Mouse (Mus musculus) neural tube, embryonic 15.5 days (tissue): ENCODE data around the gene Ccdc136. TPM values are rescaled to one million over a fixed set of nuclear protein-coding genes. Genes with fewer than 3 reads are reported as not detected.

Source experiments
- ATAC-seq: fragments of 200-750 bp; cut with Nextera tagmentation; 2 replicates; pipeline ENCODE4 v1.8.0; 2017; ENCODE audit warnings: mild to moderate bottlenecking, moderate TSS enrichment, moderate library complexity; ENCODE audit not compliant: low FRiP score
- H3K27ac ChIP-seq: fragments of 300-500 bp; sonication (generic); replicated peaks from 2 replicates; pipeline ENCODE4 v1.5.1; 2015; ENCODE audit warnings: mild to moderate bottlenecking, inconsistent platforms
- H3K27me3 ChIP-seq: fragments of 300-500 bp; sonication (generic); replicated peaks from 2 replicates; pipeline ENCODE4 v1.6.1; 2015; ENCODE audit warnings: inconsistent platforms
- H3K36me3 ChIP-seq: fragments of 300-500 bp; sonication (generic); 2 replicates; pipeline ENCODE4 v1.6.1; 2015; ENCODE audit warnings: inconsistent platforms
- H3K4me1 ChIP-seq: fragments of 300-500 bp; sonication (generic); 2 replicates; pipeline ENCODE4 v1.6.1; 2015; ENCODE audit warnings: inconsistent platforms
- H3K4me2 ChIP-seq: fragments of 300-500 bp; sonication (generic); 2 replicates; pipeline ENCODE4 v1.6.1; 2015; ENCODE audit warnings: inconsistent platforms, mild to moderate bottlenecking, moderate library complexity
- H3K4me3 ChIP-seq: fragments of 300-500 bp; sonication (generic); replicated peaks from 2 replicates; pipeline ENCODE4 v1.5.1; 2015; ENCODE audit warnings: mild to moderate bottlenecking, inconsistent platforms
- H3K9ac ChIP-seq: fragments of 300-500 bp; sonication (generic); replicated peaks from 2 replicates; pipeline ENCODE4 v1.6.1; 2015; ENCODE audit warnings: mild to moderate bottlenecking, inconsistent platforms
- H3K9me3 ChIP-seq: fragments of 300-500 bp; sonication (generic); replicated peaks from 2 replicates; pipeline ENCODE4 v1.6.1; 2016; ENCODE audit warnings: inconsistent platforms
- WGBS: fragments of 180-500 bp; shearing (Covaris S2); methylation state at CpG from one replicate; pipeline ENCODE4 v1.1.7; 2015; ENCODE audit warnings: mixed read lengths; 5-methylcytosine and 5-hydroxymethylcytosine counted together
- polyA plus RNA-seq: library from polyadenylated mRNA; unstranded; fragments of >200 nt; fragmentation: Nextera tagmentation; extraction: Ambion mirVana; gene quantifications from 2 replicates; pipeline ENCODE4 v1.2.1, GENCODE M21; 2015

Gene Ccdc136
- polyA plus RNA-seq, 1 experiment from 2014 or later = 53.6 TPM

- peak; percentile 62 for ATAC-seq
- Histone ChIP-seq H3K27me3 (peaks cover 8% of the 10 kb centered on the region; the same call in 1 of the 2 replicates), H3K27ac (peak overlapping the region; percentile 82), H3K9me3 (no peaks in the 10 kb centered on the region), H3K9ac (peak overlapping the region; percentile 86), H3K4me3 (peak overlapping the region; percentile 70), H3K4me2 (peak overlapping the region; percentile 89), H3K36me3 (no peaks in the 10 kb centered on the region), H3K4me1 (peaks cover 23% of the 10 kb centered on the region)
- WGBS = 1% methylated on average over 22 of the region's 24 CpGs
Observed at GRCm38 (mm10) chr6:29396714-29397540, 818 bp downstream of the Ccdc136 start.

- WGBS = 10% methylated on average over 6 of the region's 6 CpGs
Observed at GRCm38 (mm10) chr6:29397575-29397974, 1.5 kb downstream of the Ccdc136 start.

GRCm38 (mm10) chr6:29399851-29400250 lies 3.7 kb downstream of the Ccdc136 start:
- no peak overlapping the region for H3K4me2 ChIP-seq
- no peaks in the 10 kb centered on the region for H3K27me3 ChIP-seq
- no peak overlapping the region for H3K9ac ChIP-seq
- ATAC-seq = no peak
- H3K36me3 ChIP-seq = no peaks in the 10 kb centered on the region
- peaks cover 27% of the 10 kb centered on the region for H3K4me1 ChIP-seq
- 69% methylated on average over 4 of the region's 4 CpGs for WGBS
- H3K27ac ChIP-seq = no peak overlapping the region
- H3K4me3 ChIP-seq = no peak overlapping the region
- no peaks in the 10 kb centered on the region for H3K9me3 ChIP-seq

More at GRCm38 (mm10) chr6:29397575-29397974, 1.5 kb downstream of the Ccdc136 start:
- Histone ChIP-seq H3K27me3 (peaks cover 8% of the 10 kb centered on the region; the same call in 1 of the 2 replicates), H3K4me2 (peak overlapping the region; percentile 89), H3K9ac (peak overlapping the region; percentile 86), H3K9me3 (no peaks in the 10 kb centered on the region), H3K4me1 (peaks cover 24% of the 10 kb centered on the region), H3K27ac (peak overlapping the region; percentile 82), H3K36me3 (no peaks in the 10 kb centered on the region), H3K4me3 (peak overlapping the region; percentile 70)
- ATAC-seq = 0 out of 2 replicates have a peak, but pooled peaks have one; percentile 22

- Histone ChIP-seq H3K4me3 (no peak overlapping the region), H3K4me2 (peak overlapping the region; percentile 39), H3K27me3 (no peaks in the 10 kb centered on the region), H3K4me1 (peaks cover 10% of the 10 kb centered on the region), H3K9me3 (no peaks in the 10 kb centered on the region), H3K36me3 (peaks cover 5% of the 10 kb centered on the region), H3K9ac (no peak overlapping the region), H3K27ac (no peak overlapping the region)
- WGBS = 9% methylated on average over 34 of the region's 34 CpGs
- ATAC-seq = no peak
Observed at GRCm38 (mm10) chr6:29402693-29403342, 6.7 kb downstream of the Ccdc136 start.

- Histone ChIP-seq H3K27ac (peak overlapping the region; percentile 72), H3K4me3 (no peak overlapping the region), H3K4me2 (no peak overlapping the region), H3K4me1 (peaks cover 5% of the 10 kb centered on the region; the same call in 1 of the 2 replicates), H3K27me3 (no peaks in the 10 kb centered on the region), H3K36me3 (peaks cover 34% of the 10 kb centered on the region), H3K9me3 (no peaks in the 10 kb centered on the region), H3K9ac (no peak overlapping the region)
- WGBS = 27% methylated on average over 6 of the region's 6 CpGs
- peak; percentile 70; the same call in 1 of the 2 replicates for ATAC-seq
Observed at GRCm38 (mm10) chr6:29406412-29406811, 10.3 kb downstream of the Ccdc136 start.

DNA sequence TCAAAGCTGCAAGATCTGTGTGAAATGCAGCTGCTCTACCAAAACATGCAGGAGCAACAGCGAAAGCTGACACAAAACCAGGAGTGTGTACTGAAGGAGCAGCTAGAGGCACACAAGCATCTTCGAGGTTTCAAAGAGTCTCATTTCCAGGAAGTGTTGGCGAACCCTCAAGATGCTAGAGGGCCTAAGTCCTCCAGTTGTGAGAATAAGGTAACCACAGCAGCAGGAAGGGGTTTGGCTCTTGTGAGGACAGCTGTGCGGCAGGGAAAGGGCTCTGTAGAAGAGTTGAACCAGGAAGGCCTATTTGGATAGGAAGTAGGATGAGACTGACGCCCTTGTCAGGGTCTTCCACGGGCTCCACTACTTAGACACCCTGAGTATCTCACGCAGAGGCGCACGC lies 19.3 kb downstream of the Ccdc136 start:
- Histone ChIP-seq H3K9ac (no peak overlapping the region), H3K4me2 (no peak overlapping the region), H3K27me3 (no peaks in the 10 kb centered on the region), H3K4me1 (no peaks in the 10 kb centered on the region), H3K9me3 (no peaks in the 10 kb centered on the region), H3K27ac (no peak overlapping the region), H3K4me3 (no peak overlapping the region), H3K36me3 (peaks cover 55% of the 10 kb centered on the region)
- ATAC-seq = no peak
- 88% methylated on average over 9 of the region's 9 CpGs for WGBS

DNA sequence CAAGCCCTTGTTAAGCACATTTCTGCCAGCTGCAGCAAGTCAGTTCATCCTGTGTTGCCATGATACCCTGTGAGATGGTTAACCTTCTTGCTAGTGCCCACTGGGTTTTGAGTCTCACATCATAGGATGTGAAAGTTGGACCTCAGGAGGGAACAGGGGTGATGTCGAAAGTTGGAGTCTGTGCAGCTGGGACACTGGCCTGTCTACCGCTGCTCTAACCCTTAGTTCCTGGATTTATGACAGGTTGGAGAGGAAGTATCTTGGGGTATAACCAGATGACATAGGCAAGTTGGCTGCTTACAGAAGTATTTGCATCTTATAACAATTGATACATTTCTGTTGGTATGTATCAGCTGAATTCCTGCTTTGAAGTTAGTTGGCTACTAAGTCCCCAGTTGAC lies 24.5 kb downstream of the Ccdc136 start:
- no peak overlapping the region for H3K27ac ChIP-seq
- ATAC-seq = no peak
- H3K4me2 ChIP-seq = no peak overlapping the region
- WGBS = 90% methylated on average over 2 of the region's 2 CpGs
- no peaks in the 10 kb centered on the region for H3K9me3 ChIP-seq
- H3K36me3 ChIP-seq = peaks cover 34% of the 10 kb centered on the region
- H3K9ac ChIP-seq = no peak overlapping the region
- H3K4me1 ChIP-seq = no peaks in the 10 kb centered on the region
- no peak overlapping the region for H3K4me3 ChIP-seq
- no peaks in the 10 kb centered on the region for H3K27me3 ChIP-seq

- Histone ChIP-seq H3K36me3 (peaks cover 16% of the 10 kb centered on the region; the same call in 1 of the 2 replicates), H3K4me1 (no peaks in the 10 kb centered on the region), H3K27ac (no peak overlapping the region), H3K9me3 (no peaks in the 10 kb centered on the region), H3K4me3 (no peak overlapping the region), H3K9ac (no peak overlapping the region), H3K4me2 (no peak overlapping the region), H3K27me3 (no peaks in the 10 kb centered on the region)
- no peak for ATAC-seq
- 89% methylated on average over 8 of the region's 8 CpGs for WGBS
Observed at GRCm38 (mm10) chr6:29425118-29425517, 29.0 kb downstream of the Ccdc136 start.

DNA sequence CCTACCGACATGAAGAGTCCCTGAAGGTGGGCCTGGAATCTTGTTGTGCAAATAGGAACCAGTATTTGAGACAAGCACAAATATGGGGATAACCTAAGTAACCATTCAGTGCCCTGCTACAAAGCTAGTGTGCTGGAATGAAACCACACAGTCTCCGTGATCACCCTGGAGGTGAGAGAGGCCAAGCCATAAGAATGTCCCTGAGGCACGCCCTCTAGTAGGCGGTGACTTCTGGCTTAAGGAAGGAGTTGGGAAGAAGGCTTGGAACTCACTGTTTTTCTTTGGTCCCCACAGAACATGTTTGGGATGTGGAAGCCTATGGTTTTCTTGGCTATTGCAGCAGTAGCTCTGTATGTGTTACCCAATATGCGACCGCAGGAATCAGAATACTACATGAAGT lies 30.2 kb downstream of the Ccdc136 start:
- no peaks in the 10 kb centered on the region for H3K9me3 ChIP-seq
- peaks cover 13% of the 10 kb centered on the region; the same call in 1 of the 2 replicates for H3K36me3 ChIP-seq
- H3K4me2 ChIP-seq = no peak overlapping the region
- no peak overlapping the region for H3K4me3 ChIP-seq
- 75% methylated on average over 6 of the region's 6 CpGs for WGBS
- H3K27me3 ChIP-seq = peaks cover 10% of the 10 kb centered on the region; the same call in 1 of the 2 replicates
- H3K4me1 ChIP-seq = peaks cover 1% of the 10 kb centered on the region; the same call in 1 of the 2 replicates
- H3K9ac ChIP-seq = no peak overlapping the region
- no peak overlapping the region for H3K27ac ChIP-seq
- ATAC-seq = no peak

DNA sequence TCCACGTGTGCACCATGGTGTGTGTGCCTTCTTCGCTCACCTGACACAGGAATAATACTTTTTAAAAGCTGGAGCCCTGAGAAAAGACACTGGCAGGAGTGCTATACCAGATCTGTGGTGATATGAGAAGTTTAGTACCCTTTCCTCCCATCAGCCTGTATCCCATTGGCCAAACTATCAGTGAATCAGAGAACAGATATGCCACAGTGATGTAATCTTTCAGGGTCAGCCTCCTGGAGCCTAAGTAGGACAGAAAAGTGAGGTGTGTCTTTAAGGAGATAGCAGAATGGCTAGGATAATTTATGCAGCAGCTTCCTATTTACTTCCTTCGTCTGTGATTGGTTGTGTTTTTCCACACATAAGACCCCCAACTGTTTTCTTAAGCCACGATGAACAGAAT lies 32.1 kb downstream of the Ccdc136 start:
- H3K27ac ChIP-seq = no peak overlapping the region
- 0 out of 2 replicates have a peak, but pooled peaks cover 7% of the 10 kb centered on the region for H3K36me3 ChIP-seq
- H3K27me3 ChIP-seq = peaks cover 27% of the 10 kb centered on the region
- 56% methylated on average over 4 of the region's 4 CpGs for WGBS
- no peak overlapping the region for H3K9ac ChIP-seq
- H3K9me3 ChIP-seq = no peaks in the 10 kb centered on the region
- no peak overlapping the region for H3K4me2 ChIP-seq
- no peak overlapping the region for H3K4me3 ChIP-seq
- H3K4me1 ChIP-seq = peaks cover 16% of the 10 kb centered on the region
- ATAC-seq = no peak

DNA sequence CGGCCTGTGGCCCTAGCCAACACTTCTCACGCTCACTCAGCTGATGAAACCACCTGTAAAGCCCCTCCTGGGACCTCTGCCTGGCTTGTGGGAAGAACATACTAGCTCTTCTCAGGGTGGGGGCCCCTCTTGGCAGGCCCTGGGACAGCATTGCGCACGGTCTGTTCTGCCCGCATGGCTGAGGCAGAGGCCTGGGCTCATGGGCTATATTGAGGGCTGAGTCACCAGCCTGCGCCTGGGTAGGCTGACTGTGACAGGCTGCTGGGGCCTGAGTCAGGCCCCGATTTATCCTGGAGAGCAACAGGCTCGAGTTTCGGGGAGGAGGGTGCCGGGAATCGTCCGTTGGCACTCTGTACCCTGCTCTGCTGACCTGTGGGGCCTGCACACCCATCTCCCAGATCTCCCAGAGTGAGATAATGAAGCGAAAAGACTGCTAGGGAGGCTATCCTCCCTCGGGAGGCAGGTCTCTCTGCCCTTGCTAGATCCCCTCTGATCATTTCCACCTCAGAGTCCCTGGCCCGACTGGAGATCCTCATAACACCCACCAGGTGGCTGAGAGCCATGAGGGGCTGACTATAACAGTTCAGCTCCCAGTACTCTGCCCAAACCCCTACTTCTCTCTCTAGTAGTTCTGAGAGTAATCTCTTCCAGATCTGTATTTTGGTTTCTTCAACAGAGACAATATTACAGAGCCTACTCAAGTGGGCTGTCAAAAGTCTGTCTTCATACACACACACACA lies 34.7 kb downstream of the Ccdc136 start:
- Histone ChIP-seq H3K9me3 (no peaks in the 10 kb centered on the region), H3K27ac (no peak overlapping the region), H3K9ac (no peak overlapping the region), H3K4me3 (no peak overlapping the region), H3K27me3 (peaks cover 50% of the 10 kb centered on the region), H3K4me2 (no peak overlapping the region), H3K36me3 (0 out of 2 replicates have a peak, but pooled peaks cover 4% of the 10 kb centered on the region), H3K4me1 (peaks cover 39% of the 10 kb centered on the region)
- 48% methylated on average over 15 of the region's 15 CpGs for WGBS
- no peak for ATAC-seq
